Mouse (Mus musculus): ENCODE measurements around the gene Lingo3. TPM values are rescaled to one million over a fixed set of nuclear protein-coding genes. Genes with fewer than 3 reads are reported as not detected.
A peak's percentile ranks its signal among the peaks of the same experiment; 100 is the strongest.

Lingo3 gene
- polyA plus RNA-seq, 1 experiment from 2014 or later, result 0.04 TPM

DNA sequence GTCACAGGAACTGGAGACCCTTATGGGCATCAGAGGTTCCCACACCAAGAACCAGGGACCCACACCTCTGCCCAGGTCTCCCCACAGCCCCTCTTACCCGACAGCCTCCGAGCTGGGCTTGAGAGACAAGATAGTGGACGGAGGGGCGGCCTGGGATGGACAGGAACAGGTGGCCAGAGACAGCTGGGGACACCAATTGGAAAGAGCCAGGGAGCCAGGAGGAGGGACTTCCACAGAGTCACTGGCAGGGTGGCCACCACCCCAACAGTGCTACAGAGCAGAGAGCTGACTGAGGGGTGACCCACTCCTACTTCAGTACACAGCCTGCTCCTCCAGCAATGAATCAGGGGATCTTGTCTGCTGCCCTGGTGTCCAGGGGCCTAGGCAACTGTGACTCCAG, 30.5 kb downstream of the Lingo3 start, which contains the start of gene Jsrp1:
Gene Jsrp1 (minus strand): TSS at position 133 of the 400 bp plus-strand sequence.
- H3K27ac ChIP-seq (ENCODE audit: low read depth, low read length), result no peak within 1 kb of the TSS
- no peak within 1 kb of the TSS for H3K4me2 ChIP-seq (replicated peaks; ENCODE audit: low read depth)
- WGBS, result 76% methylated on average over 4 of the region's 4 CpGs
- peaks cover 9% of the 10 kb centered on the region for H3K27me3 ChIP-seq (replicated peaks; ENCODE audit: control insufficient read depth, insufficient read depth, low read length)
- 0 out of 2 replicates have a peak, but pooled peaks cover 11% of the 10 kb centered on the region for H3K4me1 ChIP-seq (replicated peaks; ENCODE audit: control insufficient read depth, insufficient read depth, low read length)
- ATAC-seq, result no peak
- TF ChIP-seq CTCF (IDR thresholded peaks at IDR 0.05; ENCODE audit: low read depth), result no peak
- no peaks in the 10 kb centered on the region for H3K36me3 ChIP-seq (ENCODE audit: control insufficient read depth, insufficient read depth)
- H3K9me3 ChIP-seq (ENCODE audit: control insufficient read depth), result no peaks in the 10 kb centered on the region
- no peak within 1 kb of the TSS for H3K9ac ChIP-seq (ENCODE audit: low read depth, low read length)
- H3K4me3 ChIP-seq (ENCODE audit: low read depth, low read length), result no peak within 1 kb of the TSS

- WGBS, result 25% methylated on average over 5 of the region's 5 CpGs
- no peak overlapping the region for H3K27ac ChIP-seq (ENCODE audit: low read depth, low read length)
- H3K4me2 ChIP-seq (replicated peaks; ENCODE audit: low read depth), result no peak overlapping the region
- 0 out of 2 replicates have a peak, but pooled peaks cover 13% of the 10 kb centered on the region for H3K4me1 ChIP-seq (replicated peaks; ENCODE audit: control insufficient read depth, insufficient read depth, low read length)
- no peak overlapping the region for H3K4me3 ChIP-seq (ENCODE audit: low read depth, low read length)
- peaks cover 12% of the 10 kb centered on the region for H3K27me3 ChIP-seq (replicated peaks; ENCODE audit: control insufficient read depth, insufficient read depth, low read length)
- no peaks in the 10 kb centered on the region for H3K36me3 ChIP-seq (ENCODE audit: control insufficient read depth, insufficient read depth)
- ATAC-seq, result no peak
- no peak overlapping the region for H3K9ac ChIP-seq (ENCODE audit: low read depth, low read length)
- H3K9me3 ChIP-seq (ENCODE audit: control insufficient read depth), result no peaks in the 10 kb centered on the region
- TF ChIP-seq CTCF (IDR thresholded peaks at IDR 0.05; ENCODE audit: low read depth), result no peak
Observed at GRCm38 (mm10) chr10:80812391-80813041, 31.3 kb downstream of the Lingo3 start.

- Histone ChIP-seq H3K4me3 (ENCODE audit: low read depth, low read length) (no peak overlapping the region), H3K4me1 (replicated peaks; ENCODE audit: control insufficient read depth, insufficient read depth, low read length) (0 out of 2 replicates have a peak, but pooled peaks cover 13% of the 10 kb centered on the region), H3K4me2 (replicated peaks; ENCODE audit: low read depth) (peak overlapping the region; percentile 43), H3K9me3 (ENCODE audit: control insufficient read depth) (no peaks in the 10 kb centered on the region), H3K27ac (ENCODE audit: low read depth, low read length) (no peak overlapping the region), H3K36me3 (ENCODE audit: control insufficient read depth, insufficient read depth) (peaks cover 2% of the 10 kb centered on the region; the same call in 1 of the 2 replicates), H3K9ac (ENCODE audit: low read depth, low read length) (no peak overlapping the region), H3K27me3 (replicated peaks; ENCODE audit: control insufficient read depth, insufficient read depth, low read length) (peaks cover 20% of the 10 kb centered on the region)
- TF ChIP-seq CTCF (IDR thresholded peaks at IDR 0.05; ENCODE audit: low read depth), result no peak
- WGBS, result 7% methylated on average over 18 of the region's 20 CpGs
- ATAC-seq, result no peak
Observed at GRCm38 (mm10) chr10:80810084-80810483, 33.8 kb downstream of the Lingo3 start.

- no peak for TF ChIP-seq CTCF (IDR thresholded peaks at IDR 0.05; ENCODE audit: low read depth)
- 18% methylated on average over 18 of the region's 18 CpGs for WGBS
- Histone ChIP-seq H3K27me3 (replicated peaks; ENCODE audit: control insufficient read depth, insufficient read depth, low read length) (peaks cover 20% of the 10 kb centered on the region), H3K4me2 (replicated peaks; ENCODE audit: low read depth) (peak overlapping the region; percentile 44), H3K27ac (ENCODE audit: low read depth, low read length) (no peak overlapping the region), H3K4me1 (replicated peaks; ENCODE audit: control insufficient read depth, insufficient read depth, low read length) (0 out of 2 replicates have a peak, but pooled peaks cover 13% of the 10 kb centered on the region), H3K36me3 (ENCODE audit: control insufficient read depth, insufficient read depth) (peaks cover 12% of the 10 kb centered on the region), H3K4me3 (ENCODE audit: low read depth, low read length) (no peak overlapping the region; the same call in 1 of the 2 replicates), H3K9ac (ENCODE audit: low read depth, low read length) (0 out of 2 replicates have a peak overlapping the region, but pooled peaks have one; percentile 17), H3K9me3 (ENCODE audit: control insufficient read depth) (no peaks in the 10 kb centered on the region)
- ATAC-seq, result no peak
Observed at GRCm38 (mm10) chr10:80808985-80809632, 34.7 kb downstream of the Lingo3 start.

- H3K27me3 ChIP-seq (replicated peaks; ENCODE audit: control insufficient read depth, insufficient read depth, low read length), result peaks cover 20% of the 10 kb centered on the region
- peaks cover 20% of the 10 kb centered on the region for H3K36me3 ChIP-seq (ENCODE audit: control insufficient read depth, insufficient read depth)
- H3K9me3 ChIP-seq (ENCODE audit: control insufficient read depth), result no peaks in the 10 kb centered on the region
- H3K4me3 ChIP-seq (ENCODE audit: low read depth, low read length), result no peak overlapping the region
- no peak overlapping the region for H3K27ac ChIP-seq (ENCODE audit: low read depth, low read length)
- 29% methylated on average over 40 of the region's 40 CpGs for WGBS
- H3K4me2 ChIP-seq (replicated peaks; ENCODE audit: low read depth), result peak overlapping the region; percentile 44
- TF ChIP-seq CTCF (IDR thresholded peaks at IDR 0.05; ENCODE audit: low read depth), result no peak
- H3K9ac ChIP-seq (ENCODE audit: low read depth, low read length), result 0 out of 2 replicates have a peak overlapping the region, but pooled peaks have one; percentile 17
- no peak for ATAC-seq
- H3K4me1 ChIP-seq (replicated peaks; ENCODE audit: control insufficient read depth, insufficient read depth, low read length), result 0 out of 2 replicates have a peak, but pooled peaks cover 13% of the 10 kb centered on the region
Observed at GRCm38 (mm10) chr10:80808099-80808984, 35.5 kb downstream of the Lingo3 start.
